Comparison of ENCODE assay signal across 8 mouse cellular contexts in the genomic region with DNA sequence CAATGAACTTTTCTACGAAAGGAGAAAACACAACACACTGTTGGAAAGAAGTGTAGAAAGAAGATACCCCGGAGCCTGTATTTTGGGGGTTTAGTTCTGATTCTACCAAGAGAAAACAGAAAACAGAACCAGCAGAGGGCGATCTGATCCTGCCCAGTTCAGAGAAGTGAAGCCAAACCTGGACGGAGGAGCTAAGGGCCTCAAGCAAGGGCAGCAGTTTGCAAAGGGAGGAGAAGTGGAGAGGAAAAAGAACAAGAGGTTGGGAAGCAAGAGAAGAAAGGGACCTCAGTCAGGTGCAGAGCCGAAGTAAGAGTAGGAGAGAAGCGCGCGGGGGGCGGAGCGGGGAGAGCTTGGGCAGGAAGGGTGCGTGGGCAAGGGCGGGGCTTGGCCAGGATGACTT. TPM values are rescaled to one million over a fixed set of nuclear protein-coding genes. Genes with fewer than 3 reads are reported as not detected.
DNase-seq lines count a peak whose midpoint lies in the region; ATAC-seq and TF ChIP-seq lines count a peak whose summit lies in the region.

No protein-coding gene starts in this region.

- H3K4me2 ChIP-seq in heart, embryonic 11.5 days, result peak overlapping the region; percentile 54

- TF ChIP-seq POLR2A in testis, adult 2 months (IDR thresholded peaks at IDR 0.05; ENCODE audit: control insufficient read depth, low read depth, low read length), result no peak

- DNase-seq in adrenal gland, postnatal 10 days, result peak; percentile 36
- no peak for DNase-seq in adrenal gland, postnatal 4 days (ENCODE audit: low spot score in 2 of 2)
- DNase-seq in testis, postnatal 14 days (ENCODE audit: low spot score), result no peak
- DNase-seq in kidney, postnatal 10 days, result peak; percentile 57
- DNase-seq in lung, postnatal 36 days, result peak; percentile 66
- DNase-seq in frontal cortex, postnatal 10 days (ENCODE audit: low spot score in 2 of 2), result no peak

- no peak overlapping the region; the same call in 1 of the 2 replicates for H3K4me3 ChIP-seq in testis, adult 2 months (ENCODE audit: control insufficient read depth, low read depth, low read length)
- H3K4me3 ChIP-seq in heart, embryonic 11.5 days (ENCODE audit: low read depth, low read length), result peak overlapping the region; percentile 28

- H3K36me3 ChIP-seq in testis, adult 2 months (ENCODE audit: control insufficient read depth, insufficient read depth, low read length), result no peaks in the 10 kb centered on the region
- no peaks in the 10 kb centered on the region for H3K36me3 ChIP-seq in heart, embryonic 11.5 days (ENCODE audit: control insufficient read depth, insufficient read depth, low read length)

- TF ChIP-seq CTCF in testis, adult 2 months (IDR thresholded peaks at IDR 0.05; ENCODE audit: control insufficient read depth, insufficient read depth, insufficient replicate concordance, low read depth, low read length), result peak; percentile 11; the same call in 1 of the 2 replicates

- no peak overlapping the region for H3K9ac ChIP-seq in heart, embryonic 11.5 days (ENCODE audit: low read depth, low read length)

- H3K4me1 ChIP-seq in testis, adult 2 months (ENCODE audit: control insufficient read depth, insufficient read depth, low read length), result peaks cover 4% of the 10 kb centered on the region
- no peaks in the 10 kb centered on the region for H3K4me1 ChIP-seq in heart, embryonic 11.5 days (ENCODE audit: control insufficient read depth, insufficient read depth, low read length)

- no peak for ATAC-seq in heart, embryonic 11.5 days (replicated peaks; ENCODE audit: insufficient number of reproducible peaks, low FRiP score, low TSS enrichment)

- no peaks in the 10 kb centered on the region; the same call in 1 of the 2 replicates for H3K9me3 ChIP-seq in heart, embryonic 11.5 days (replicated peaks; ENCODE audit: control insufficient read depth, low read length)

- WGBS in heart, embryonic 11.5 days (ENCODE audit: insufficient replicate concordance), result 28% methylated on average over 12 of the region's 12 CpGs

- no peak overlapping the region for H3K27ac ChIP-seq in testis, adult 2 months (ENCODE audit: control insufficient read depth, insufficient read depth, low read depth, low read length)
- H3K27ac ChIP-seq in heart, embryonic 11.5 days (ENCODE audit: low read depth, low read length), result no peak overlapping the region

- H3K27me3 ChIP-seq in testis, adult 2 months (ENCODE audit: control insufficient read depth, insufficient read depth, low read length), result no peaks in the 10 kb centered on the region
- no peaks in the 10 kb centered on the region for H3K27me3 ChIP-seq in heart, embryonic 11.5 days (ENCODE audit: control insufficient read depth, insufficient read depth, low read length)

RNA-seq across cellular contexts. Expression of a gene that starts 51.5 kb away (rescaled TPM):
- total RNA-seq in adrenal gland, postnatal 10 days (2021), result 1 to 10 TPM; 3.3 to 5.7 TPM
- total RNA-seq in adrenal gland, postnatal 4 days (2021), result 1 to 10 TPM; 7.3 to 7.6 TPM
- 0.25 and 0.31 TPM in 2 replicates for polyA plus RNA-seq in testis, adult 2 months (2012; rRNA removed)
- 0.97 and 1.5 TPM in 2 replicates for polyA plus RNA-seq in heart, embryonic 11.5 days (2014; fragmentation: Nextera tagmentation; extraction: Ambion mirVana)

RNA-seq across cellular contexts. Expression of a gene that starts 57.0 kb away (rescaled TPM):
- total RNA-seq in adrenal gland, postnatal 10 days (2021), result 100 to 1,000 TPM; 413 to 455 TPM
- 100 to 1,000 TPM; 176 to 196 TPM for total RNA-seq in adrenal gland, postnatal 4 days (2021)
- polyA plus RNA-seq in testis, adult 2 months (2012; rRNA removed), result 104 and 110 TPM in 2 replicates
- 299 and 352 TPM in 2 replicates for polyA plus RNA-seq in heart, embryonic 11.5 days (2014; fragmentation: Nextera tagmentation; extraction: Ambion mirVana)

Comparison
In these comparisons a context has a peak if more than half of its experiments do, and no peak if none do; other contexts are left out.
1. DNase-seq: peak in adrenal gland, postnatal 10 days (single experiment), kidney, postnatal 10 days (single experiment) and lung, postnatal 36 days (single experiment); none in adrenal gland, postnatal 4 days (0 of 2), testis, postnatal 14 days (single experiment) and frontal cortex, postnatal 10 days (0 of 2).